Mouse (Mus musculus) brain, embryonic 14.5 days (tissue): ENCODE measurements around the gene Slc25a24.

Source experiments
- CTCF ChIP-seq: fragments of 200-500 bp; IDR thresholded peaks from 2 replicates; pipeline ENCODE4 v1.5.1; 2012; ENCODE audit warnings: inconsistent platforms, mild to moderate bottlenecking, moderate library complexity, borderline replicate concordance; ENCODE audit not compliant: insufficient read depth, insufficient read length; ENCODE audit errors: extremely low read depth
- POLR2A ChIP-seq: fragments of 200-500 bp; IDR thresholded peaks from 2 replicates; pipeline ENCODE4 v1.6.1; 2012; ENCODE audit warnings: mild to moderate bottlenecking, inconsistent platforms, borderline replicate concordance; ENCODE audit not compliant: poor library complexity, insufficient read depth, insufficient read length, severe bottlenecking; ENCODE audit errors: extremely low read depth

DNA sequence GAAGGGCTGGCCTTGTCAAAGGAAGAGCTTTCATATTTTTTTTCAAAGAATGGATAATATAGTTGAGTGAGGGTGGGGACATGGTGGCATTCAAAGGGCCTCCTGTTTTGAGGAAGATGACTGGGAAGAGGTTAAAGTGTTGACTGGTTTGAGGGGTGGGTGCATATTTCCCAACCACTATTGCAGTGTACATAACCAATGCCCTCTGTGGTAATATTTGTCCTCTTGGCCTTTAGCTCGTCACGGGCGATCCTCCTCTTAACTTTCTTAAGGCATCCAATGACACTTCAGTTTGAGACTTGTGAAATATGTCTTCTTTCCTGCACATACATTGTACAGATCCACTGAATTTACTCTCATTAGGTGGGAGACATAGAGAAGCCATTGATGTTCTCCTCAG is 89.4 kb downstream of the Slc25a24 start:
- TF ChIP-seq CTCF (no peak), POLR2A (no peak)
